Mouse (Mus musculus): ENCODE measurements at regions not wholly inside any gene's neighbourhood (a gene's known extent, or its start where the extent isn't known, plus 50 kb on each side); places are given as distances from the start of the nearest gene placed in this dataset.

DNA sequence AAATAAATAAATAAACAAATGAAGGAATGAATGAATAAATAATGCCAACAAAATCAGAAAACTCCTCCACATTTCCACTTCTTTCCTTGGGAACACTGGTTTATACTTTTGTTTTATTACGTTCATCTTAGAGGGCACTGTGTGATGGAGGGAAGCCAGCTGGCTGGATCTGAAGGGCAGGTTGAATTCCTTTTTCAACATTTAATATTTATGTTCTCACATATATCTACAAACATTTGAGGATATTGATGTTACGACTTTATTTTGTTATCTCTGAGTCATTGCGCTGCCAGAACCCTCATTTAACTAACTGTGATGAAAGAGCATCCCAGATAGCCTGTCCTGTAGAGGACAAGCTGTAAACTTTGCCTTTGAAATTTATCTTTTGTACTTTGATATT, 273.3 kb downstream of the Phf14 start:
- 87% methylated on average over 3 of the region's 3 CpGs for WGBS
- Histone ChIP-seq H3K4me2 (ENCODE audit: low read depth, low read length) (no peak overlapping the region), H3K4me1 (ENCODE audit: control insufficient read depth, insufficient read depth, low read length) (no peaks in the 10 kb centered on the region), H3K27ac (ENCODE audit: low read depth, low read length) (no peak overlapping the region), H3K9me3 (ENCODE audit: control insufficient read depth, low read length) (no peaks in the 10 kb centered on the region), H3K27me3 (ENCODE audit: control insufficient read depth, insufficient read depth, low read length) (no peaks in the 10 kb centered on the region), H3K4me3 (ENCODE audit: low read depth, low read length) (no peak overlapping the region), H3K9ac (replicated peaks; ENCODE audit: low read depth, low read length) (no peak overlapping the region), H3K36me3 (ENCODE audit: control insufficient read depth, insufficient read depth, low read length) (no peaks in the 10 kb centered on the region)
- no peak for ATAC-seq (ENCODE audit: low read depth)

DNA sequence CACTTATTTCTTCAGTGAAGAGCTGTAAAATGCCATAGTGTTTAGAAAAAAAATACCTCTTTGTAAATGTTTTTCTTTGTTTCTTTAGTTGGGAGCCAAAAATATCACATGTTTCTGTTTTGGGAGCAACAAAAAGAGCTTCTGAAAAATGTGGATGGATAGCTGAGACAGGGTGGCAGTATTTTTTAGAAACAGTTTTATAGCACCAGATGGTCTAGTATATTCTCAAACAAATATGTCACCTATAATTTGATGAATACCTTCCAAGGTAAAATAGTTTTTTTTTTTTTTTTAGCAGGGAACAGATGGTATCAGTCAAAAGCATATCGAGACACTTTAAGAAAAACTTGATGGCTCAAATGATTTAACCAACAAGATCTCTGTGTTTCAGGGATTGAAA, 302.6 kb downstream of the Phf14 start:
- Histone ChIP-seq H3K36me3 (ENCODE audit: control insufficient read depth, insufficient read depth, low read length) (no peaks in the 10 kb centered on the region), H3K4me2 (ENCODE audit: low read depth, low read length) (no peak overlapping the region), H3K27ac (ENCODE audit: low read depth, low read length) (no peak overlapping the region), H3K4me3 (ENCODE audit: low read depth, low read length) (no peak overlapping the region), H3K9me3 (ENCODE audit: control insufficient read depth, low read length) (no peaks in the 10 kb centered on the region), H3K9ac (replicated peaks; ENCODE audit: low read depth, low read length) (no peak overlapping the region), H3K27me3 (ENCODE audit: control insufficient read depth, insufficient read depth, low read length) (no peaks in the 10 kb centered on the region), H3K4me1 (ENCODE audit: control insufficient read depth, insufficient read depth, low read length) (no peaks in the 10 kb centered on the region)
- 71% methylated on average over 1 of the region's 1 CpGs for WGBS
- ATAC-seq (ENCODE audit: low read depth) = no peak

DNA sequence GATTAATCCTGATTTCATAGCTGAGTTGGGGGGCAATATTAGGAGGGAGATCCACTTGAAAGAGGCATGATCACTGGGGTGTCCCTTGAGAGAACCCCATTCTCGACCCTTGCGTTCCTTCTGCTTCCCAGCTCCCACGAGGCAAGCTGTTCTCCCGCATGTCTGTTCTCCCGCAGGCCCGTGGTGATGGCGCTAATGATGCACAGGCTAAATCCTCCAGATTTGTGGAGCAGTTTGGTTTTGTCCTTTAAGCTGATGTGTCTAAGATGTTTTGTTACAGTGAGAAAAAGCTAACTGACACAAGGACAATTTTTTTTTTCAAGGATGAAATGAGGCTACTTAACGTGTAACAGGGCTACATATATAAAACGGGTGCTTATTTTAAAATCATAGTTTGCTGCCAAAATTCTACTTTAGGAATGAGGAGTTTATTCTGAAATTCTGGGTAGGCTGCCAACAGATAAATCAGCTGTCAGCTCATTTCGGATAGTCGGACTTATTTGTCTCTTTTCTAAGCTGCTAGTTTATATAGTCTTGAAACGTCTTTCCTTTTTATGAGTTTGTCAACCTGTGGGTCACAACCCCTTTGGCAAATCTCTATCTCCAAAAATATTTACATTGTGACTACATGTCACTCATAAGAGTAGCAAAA, 307.0 kb downstream of the Phf14 start:
- no peaks in the 10 kb centered on the region for H3K36me3 ChIP-seq (ENCODE audit: control insufficient read depth, insufficient read depth, low read length)
- H3K9me3 ChIP-seq (ENCODE audit: control insufficient read depth, low read length) = no peaks in the 10 kb centered on the region
- no peak overlapping the region for H3K27ac ChIP-seq (ENCODE audit: low read depth, low read length)
- 86% methylated on average over 12 of the region's 12 CpGs for WGBS
- ATAC-seq (ENCODE audit: low read depth) = no peak
- no peaks in the 10 kb centered on the region for H3K4me1 ChIP-seq (ENCODE audit: control insufficient read depth, insufficient read depth, low read length)
- H3K4me3 ChIP-seq (ENCODE audit: low read depth, low read length) = no peak overlapping the region
- no peak overlapping the region for H3K9ac ChIP-seq (replicated peaks; ENCODE audit: low read depth, low read length)
- no peaks in the 10 kb centered on the region for H3K27me3 ChIP-seq (ENCODE audit: control insufficient read depth, insufficient read depth, low read length)
- no peak overlapping the region for H3K4me2 ChIP-seq (ENCODE audit: low read depth, low read length)

DNA sequence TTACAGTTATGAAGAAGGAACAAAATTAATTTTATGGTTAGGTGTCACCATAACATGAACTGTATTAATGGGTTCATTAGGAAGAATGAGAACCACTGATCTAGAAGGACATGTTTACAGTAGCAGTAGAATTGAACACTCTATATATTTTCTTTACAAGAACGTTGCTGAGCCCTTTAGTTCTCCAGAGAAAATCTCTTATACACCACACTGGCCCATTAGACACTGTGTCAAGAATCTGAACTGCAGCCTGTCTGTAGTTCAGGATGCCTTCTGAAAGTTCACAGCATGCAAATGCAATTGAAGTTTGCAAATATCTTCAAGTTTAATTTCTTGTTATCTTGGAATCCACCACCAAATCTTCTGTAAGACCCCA, 307.6 kb downstream of the Phf14 start:
- no peak for ATAC-seq (ENCODE audit: low read depth)
- H3K4me3 ChIP-seq (ENCODE audit: low read depth, low read length) = no peak overlapping the region
- H3K9me3 ChIP-seq (ENCODE audit: control insufficient read depth, low read length) = no peaks in the 10 kb centered on the region
- no peak overlapping the region for H3K9ac ChIP-seq (replicated peaks; ENCODE audit: low read depth, low read length)
- no peaks in the 10 kb centered on the region for H3K27me3 ChIP-seq (ENCODE audit: control insufficient read depth, insufficient read depth, low read length)
- H3K4me1 ChIP-seq (ENCODE audit: control insufficient read depth, insufficient read depth, low read length) = no peaks in the 10 kb centered on the region
- no peaks in the 10 kb centered on the region for H3K36me3 ChIP-seq (ENCODE audit: control insufficient read depth, insufficient read depth, low read length)
- 67% methylated on average over 1 of the region's 1 CpGs for WGBS
- no peak overlapping the region for H3K4me2 ChIP-seq (ENCODE audit: low read depth, low read length)
- H3K27ac ChIP-seq (ENCODE audit: low read depth, low read length) = no peak overlapping the region

DNA sequence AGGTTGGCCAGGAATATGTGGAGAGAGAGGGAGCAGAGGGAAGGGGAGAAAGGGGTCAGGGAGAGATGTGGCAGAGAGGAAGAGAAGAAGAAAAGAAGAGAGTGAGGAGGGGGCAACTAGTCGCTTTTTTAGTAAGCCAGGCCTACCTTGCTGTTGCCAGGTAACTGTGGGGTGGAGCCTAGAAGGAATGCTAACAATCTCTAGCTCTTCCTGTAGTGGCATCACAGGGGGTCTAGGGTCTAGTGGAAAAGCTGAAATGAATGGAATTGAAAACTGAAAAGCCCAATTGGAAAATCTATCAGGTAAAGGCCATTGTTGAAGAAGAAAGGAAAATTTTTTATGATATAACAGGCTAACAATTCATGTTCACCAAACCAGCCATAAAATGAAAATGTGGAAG, 336.5 kb downstream of the Phf14 start:
- Histone ChIP-seq H3K9me3 (ENCODE audit: control insufficient read depth, low read length) (no peaks in the 10 kb centered on the region), H3K4me1 (ENCODE audit: control insufficient read depth, insufficient read depth, low read length) (no peaks in the 10 kb centered on the region), H3K4me2 (ENCODE audit: low read depth, low read length) (no peak overlapping the region), H3K27ac (ENCODE audit: low read depth, low read length) (no peak overlapping the region), H3K27me3 (ENCODE audit: control insufficient read depth, insufficient read depth, low read length) (no peaks in the 10 kb centered on the region), H3K4me3 (ENCODE audit: low read depth, low read length) (no peak overlapping the region), H3K9ac (replicated peaks; ENCODE audit: low read depth, low read length) (no peak overlapping the region), H3K36me3 (ENCODE audit: control insufficient read depth, insufficient read depth, low read length) (no peaks in the 10 kb centered on the region)
- no peak for ATAC-seq (ENCODE audit: low read depth)
- WGBS = 31% methylated on average over 1 of the region's 1 CpGs

DNA sequence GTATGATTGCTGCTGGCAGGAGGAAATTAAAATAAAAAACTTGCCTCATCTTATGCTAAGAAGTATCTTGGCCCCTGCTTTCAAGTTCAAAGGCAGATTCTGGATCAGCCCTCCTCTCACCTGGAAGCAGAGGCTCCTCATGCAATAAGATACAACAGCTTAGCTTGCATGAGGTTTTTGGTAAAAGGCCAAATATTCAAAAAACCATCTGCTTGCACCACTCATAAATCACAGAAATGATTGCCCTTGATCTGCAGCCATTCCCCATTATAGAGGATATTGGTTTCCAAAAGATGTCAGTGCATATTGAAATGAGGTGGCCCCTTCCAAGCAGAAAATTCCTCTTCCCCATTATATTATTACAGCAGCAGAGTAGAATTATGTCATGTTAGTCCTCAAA, 340.4 kb downstream of the Phf14 start:
- Histone ChIP-seq H3K4me2 (ENCODE audit: low read depth, low read length) (no peak overlapping the region), H3K9me3 (ENCODE audit: control insufficient read depth, low read length) (no peaks in the 10 kb centered on the region), H3K4me1 (ENCODE audit: control insufficient read depth, insufficient read depth, low read length) (no peaks in the 10 kb centered on the region), H3K4me3 (ENCODE audit: low read depth, low read length) (no peak overlapping the region), H3K36me3 (ENCODE audit: control insufficient read depth, insufficient read depth, low read length) (no peaks in the 10 kb centered on the region), H3K9ac (replicated peaks; ENCODE audit: low read depth, low read length) (no peak overlapping the region), H3K27ac (ENCODE audit: low read depth, low read length) (no peak overlapping the region), H3K27me3 (ENCODE audit: control insufficient read depth, insufficient read depth, low read length) (no peaks in the 10 kb centered on the region)
- ATAC-seq (ENCODE audit: low read depth) = no peak

DNA sequence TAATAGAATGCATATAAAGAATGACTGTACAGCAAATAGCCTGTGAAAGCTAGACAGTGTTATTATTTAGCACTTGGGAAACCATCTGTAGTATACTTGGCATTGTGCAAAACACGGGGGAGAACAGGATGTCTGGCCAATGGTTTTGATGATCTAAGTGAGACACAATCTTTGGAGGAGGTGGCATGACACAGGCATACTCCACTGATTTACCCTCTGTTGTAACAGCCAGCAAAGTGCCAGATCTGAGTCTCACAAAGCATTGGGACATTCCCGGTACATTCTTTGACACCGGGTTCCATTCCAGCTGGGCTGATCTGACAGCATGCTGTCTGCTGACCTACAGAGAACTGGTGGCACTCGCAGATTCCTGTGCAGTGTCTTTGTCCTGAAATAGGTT, 341.0 kb downstream of the Phf14 start:
- Histone ChIP-seq H3K36me3 (ENCODE audit: control insufficient read depth, insufficient read depth, low read length) (no peaks in the 10 kb centered on the region), H3K9ac (replicated peaks; ENCODE audit: low read depth, low read length) (no peak overlapping the region), H3K9me3 (ENCODE audit: control insufficient read depth, low read length) (no peaks in the 10 kb centered on the region), H3K4me2 (ENCODE audit: low read depth, low read length) (no peak overlapping the region), H3K27ac (ENCODE audit: low read depth, low read length) (no peak overlapping the region; the same call in 1 of the 2 replicates), H3K4me3 (ENCODE audit: low read depth, low read length) (no peak overlapping the region), H3K4me1 (ENCODE audit: control insufficient read depth, insufficient read depth, low read length) (no peaks in the 10 kb centered on the region), H3K27me3 (ENCODE audit: control insufficient read depth, insufficient read depth, low read length) (no peaks in the 10 kb centered on the region)
- ATAC-seq (ENCODE audit: low read depth) = no peak
- WGBS = 74% methylated on average over 4 of the region's 4 CpGs

DNA sequence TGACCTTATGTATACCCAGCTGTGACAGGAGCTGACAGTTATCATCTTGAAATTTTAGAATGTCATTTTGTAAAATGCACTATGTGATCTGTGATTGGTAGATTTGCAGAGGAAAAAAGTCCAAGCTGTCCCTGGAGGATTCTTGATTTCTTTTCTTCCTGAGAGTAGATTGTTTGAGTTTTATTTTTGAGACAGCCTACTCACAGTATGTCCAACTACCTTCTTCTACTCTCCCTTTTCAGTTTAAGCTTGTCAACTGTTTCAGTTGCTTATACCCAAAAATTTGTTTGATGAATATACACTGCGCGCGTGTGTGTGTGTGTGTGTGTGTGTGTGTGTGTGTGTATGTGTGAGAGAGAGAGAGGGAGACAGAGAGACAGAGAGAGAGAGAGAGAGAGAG, 346.9 kb downstream of the Phf14 start:
- no peak overlapping the region for H3K4me2 ChIP-seq (ENCODE audit: low read depth, low read length)
- ATAC-seq (ENCODE audit: low read depth) = no peak
- no peaks in the 10 kb centered on the region for H3K36me3 ChIP-seq (ENCODE audit: control insufficient read depth, insufficient read depth, low read length)
- no peaks in the 10 kb centered on the region for H3K27me3 ChIP-seq (ENCODE audit: control insufficient read depth, insufficient read depth, low read length)
- H3K9ac ChIP-seq (replicated peaks; ENCODE audit: low read depth, low read length) = no peak overlapping the region
- no peak overlapping the region for H3K27ac ChIP-seq (ENCODE audit: low read depth, low read length)
- H3K4me3 ChIP-seq (ENCODE audit: low read depth, low read length) = no peak overlapping the region
- H3K4me1 ChIP-seq (ENCODE audit: control insufficient read depth, insufficient read depth, low read length) = 0 out of 2 replicates have a peak, but pooled peaks cover 7% of the 10 kb centered on the region
- no peaks in the 10 kb centered on the region for H3K9me3 ChIP-seq (ENCODE audit: control insufficient read depth, low read length)
- WGBS = 90% methylated on average over 3 of the region's 3 CpGs

DNA sequence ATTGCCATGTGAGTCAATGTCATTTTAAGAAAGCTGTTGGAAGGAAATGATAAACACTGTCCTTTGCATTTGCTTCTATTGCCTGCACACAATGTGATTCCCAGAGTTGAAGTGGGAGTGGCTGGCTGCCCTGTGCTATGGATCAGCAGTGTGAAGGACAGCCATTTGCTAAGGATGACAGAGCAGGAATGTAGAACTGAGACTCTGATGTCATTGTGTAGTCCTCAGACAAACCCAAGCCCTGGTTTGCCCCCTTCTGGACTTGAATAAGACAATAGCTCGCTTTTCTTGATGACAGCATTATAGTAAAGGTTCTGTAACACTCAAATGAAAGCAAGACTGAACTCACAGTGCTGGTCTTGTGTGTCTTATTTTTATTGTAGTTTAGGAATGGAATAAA, 347.8 kb downstream of the Phf14 start:
- Histone ChIP-seq H3K27me3 (ENCODE audit: control insufficient read depth, insufficient read depth, low read length) (no peaks in the 10 kb centered on the region), H3K9me3 (ENCODE audit: control insufficient read depth, low read length) (no peaks in the 10 kb centered on the region), H3K4me2 (ENCODE audit: low read depth, low read length) (no peak overlapping the region), H3K36me3 (ENCODE audit: control insufficient read depth, insufficient read depth, low read length) (no peaks in the 10 kb centered on the region), H3K4me1 (ENCODE audit: control insufficient read depth, insufficient read depth, low read length) (0 out of 2 replicates have a peak, but pooled peaks cover 10% of the 10 kb centered on the region), H3K9ac (replicated peaks; ENCODE audit: low read depth, low read length) (no peak overlapping the region), H3K27ac (ENCODE audit: low read depth, low read length) (no peak overlapping the region), H3K4me3 (ENCODE audit: low read depth, low read length) (no peak overlapping the region)
- 63% methylated on average over 1 of the region's 1 CpGs for WGBS
- no peak for ATAC-seq (ENCODE audit: low read depth)
